Mouse (Mus musculus): Measurements from ENCODE around the gene Gstm7. TPM values are rescaled to one million over a fixed set of nuclear protein-coding genes. Genes with fewer than 3 reads are reported as not detected.
"Not testable (repeated sequence)": the region's sequence is repeated elsewhere in the genome, so short reads cannot be mapped to it uniquely, and the experiment has no call there.

Gene Gstm7
- polyA plus RNA-seq, 1 experiment from 2014 or later, result 26.8 TPM

GRCm38 (mm10) chr3:107964656-107965308, 33.2 kb upstream of the Gstm7 start:
- ATAC-seq (replicated peaks; ENCODE audit: extremely low read depth, insufficient read depth, low FRiP score), result no peak
- H3K4me1 ChIP-seq (ENCODE audit: control insufficient read depth, insufficient read depth, low read length), result 0 out of 2 replicates have a peak, but pooled peaks cover 2% of the 10 kb centered on the region
- H3K36me3 ChIP-seq (ENCODE audit: control insufficient read depth, insufficient read depth), result no peaks in the 10 kb centered on the region
- H3K4me2 ChIP-seq (ENCODE audit: low read depth, low read length), result no peak overlapping the region
- H3K27me3 ChIP-seq (ENCODE audit: control insufficient read depth, insufficient read depth, low read length), result no peaks in the 10 kb centered on the region
- H3K27ac ChIP-seq (ENCODE audit: low read length), result no peak overlapping the region
- H3K4me3 ChIP-seq (ENCODE audit: low read length), result no peak overlapping the region
- no peak overlapping the region for H3K9ac ChIP-seq (ENCODE audit: low read length)
- H3K9me3 ChIP-seq (replicated peaks; ENCODE audit: control insufficient read depth, low read length), result no peaks in the 10 kb centered on the region
- WGBS, result 62% methylated on average over 5 of the region's 5 CpGs

GRCm38 (mm10) chr3:107964026-107964425, 32.4 kb upstream of the Gstm7 start:
- Histone ChIP-seq H3K36me3 (ENCODE audit: control insufficient read depth, insufficient read depth) (no peaks in the 10 kb centered on the region), H3K9ac (ENCODE audit: low read length) (no peak overlapping the region), H3K27ac (ENCODE audit: low read length) (no peak overlapping the region), H3K4me3 (ENCODE audit: low read length) (no peak overlapping the region), H3K9me3 (replicated peaks; ENCODE audit: control insufficient read depth, low read length) (no peaks in the 10 kb centered on the region), H3K4me2 (ENCODE audit: low read depth, low read length) (no peak overlapping the region), H3K4me1 (ENCODE audit: control insufficient read depth, insufficient read depth, low read length) (0 out of 2 replicates have a peak, but pooled peaks cover 2% of the 10 kb centered on the region), H3K27me3 (ENCODE audit: control insufficient read depth, insufficient read depth, low read length) (no peaks in the 10 kb centered on the region)
- 81% methylated on average over 4 of the region's 4 CpGs for WGBS
- no peak for ATAC-seq (replicated peaks; ENCODE audit: extremely low read depth, insufficient read depth, low FRiP score)

- WGBS, result 82% methylated on average over 9 of the region's 9 CpGs
- not testable (repeated sequence) for H3K4me1 ChIP-seq (ENCODE audit: control insufficient read depth, insufficient read depth, low read length); ATAC-seq (replicated peaks; ENCODE audit: extremely low read depth, insufficient read depth, low FRiP score); H3K36me3 ChIP-seq (ENCODE audit: control insufficient read depth, insufficient read depth); H3K27ac ChIP-seq (ENCODE audit: low read length); H3K9ac ChIP-seq (ENCODE audit: low read length); H3K9me3 ChIP-seq (replicated peaks; ENCODE audit: control insufficient read depth, low read length); H3K4me3 ChIP-seq (ENCODE audit: low read length); H3K4me2 ChIP-seq (ENCODE audit: low read depth, low read length); H3K27me3 ChIP-seq (ENCODE audit: control insufficient read depth, insufficient read depth, low read length)
Observed at GRCm38 (mm10) chr3:107955260-107955659, 23.6 kb upstream of the Gstm7 start.

- H3K9me3 ChIP-seq (replicated peaks; ENCODE audit: control insufficient read depth, low read length), result no peaks in the 10 kb centered on the region
- H3K27me3 ChIP-seq (ENCODE audit: control insufficient read depth, insufficient read depth, low read length), result peaks cover 2% of the 10 kb centered on the region; the same call in 1 of the 2 replicates
- no peak overlapping the region for H3K4me2 ChIP-seq (ENCODE audit: low read depth, low read length)
- H3K4me1 ChIP-seq (ENCODE audit: control insufficient read depth, insufficient read depth, low read length), result no peaks in the 10 kb centered on the region
- no peak overlapping the region for H3K4me3 ChIP-seq (ENCODE audit: low read length)
- 82% methylated on average over 5 of the region's 5 CpGs for WGBS
- no peaks in the 10 kb centered on the region for H3K36me3 ChIP-seq (ENCODE audit: control insufficient read depth, insufficient read depth)
- no peak overlapping the region for H3K9ac ChIP-seq (ENCODE audit: low read length)
- ATAC-seq (replicated peaks; ENCODE audit: extremely low read depth, insufficient read depth, low FRiP score), result no peak
- no peak overlapping the region for H3K27ac ChIP-seq (ENCODE audit: low read length)
Observed at GRCm38 (mm10) chr3:107953906-107954305, 22.3 kb upstream of the Gstm7 start.

GRCm38 (mm10) chr3:107953328-107953755, 21.7 kb upstream of the Gstm7 start:
- no peak overlapping the region for H3K4me3 ChIP-seq (ENCODE audit: low read length)
- peak; percentile 63; the same call in 1 of the 2 replicates for ATAC-seq (replicated peaks; ENCODE audit: extremely low read depth, insufficient read depth, low FRiP score)
- no peaks in the 10 kb centered on the region for H3K36me3 ChIP-seq (ENCODE audit: control insufficient read depth, insufficient read depth)
- H3K9ac ChIP-seq (ENCODE audit: low read length), result no peak overlapping the region
- peaks cover 2% of the 10 kb centered on the region; the same call in 1 of the 2 replicates for H3K27me3 ChIP-seq (ENCODE audit: control insufficient read depth, insufficient read depth, low read length)
- 16% methylated on average over 6 of the region's 6 CpGs for WGBS
- no peaks in the 10 kb centered on the region for H3K9me3 ChIP-seq (replicated peaks; ENCODE audit: control insufficient read depth, low read length)
- H3K27ac ChIP-seq (ENCODE audit: low read length), result no peak overlapping the region
- no peak overlapping the region for H3K4me2 ChIP-seq (ENCODE audit: low read depth, low read length)
- H3K4me1 ChIP-seq (ENCODE audit: control insufficient read depth, insufficient read depth, low read length), result no peaks in the 10 kb centered on the region

GRCm38 (mm10) chr3:107950531-107950930, 18.9 kb upstream of the Gstm7 start:
- WGBS, result 78% methylated on average over 11 of the region's 11 CpGs
- Histone ChIP-seq H3K9me3 (replicated peaks; ENCODE audit: control insufficient read depth, low read length) (no peaks in the 10 kb centered on the region), H3K4me3 (ENCODE audit: low read length) (no peak overlapping the region)

DNA sequence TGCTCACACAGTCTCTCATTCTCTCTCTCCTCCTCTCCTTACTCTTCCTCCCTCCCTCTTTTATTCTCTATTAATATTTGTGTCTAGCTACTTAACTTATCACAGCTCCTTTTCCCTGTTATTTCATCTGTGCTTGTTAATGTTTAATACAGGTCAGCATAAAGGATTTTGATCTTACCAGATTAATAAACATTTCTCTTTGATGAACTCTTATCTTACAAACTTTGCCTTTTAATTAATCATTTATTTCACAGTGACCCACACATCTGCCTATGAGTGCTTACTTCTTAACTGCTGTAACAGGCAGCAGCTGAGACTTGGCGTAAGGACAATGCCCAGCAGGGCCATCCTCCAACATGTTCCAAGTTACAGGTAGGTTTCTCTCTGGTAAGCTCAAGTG, 17.8 kb upstream of the Gstm7 start:
- not testable (repeated sequence) for H3K36me3 ChIP-seq (ENCODE audit: control insufficient read depth, insufficient read depth); H3K4me3 ChIP-seq (ENCODE audit: low read length); H3K9me3 ChIP-seq (replicated peaks; ENCODE audit: control insufficient read depth, low read length); H3K4me1 ChIP-seq (ENCODE audit: control insufficient read depth, insufficient read depth, low read length); H3K27ac ChIP-seq (ENCODE audit: low read length); H3K9ac ChIP-seq (ENCODE audit: low read length); H3K27me3 ChIP-seq (ENCODE audit: control insufficient read depth, insufficient read depth, low read length); H3K4me2 ChIP-seq (ENCODE audit: low read depth, low read length); ATAC-seq (replicated peaks; ENCODE audit: extremely low read depth, insufficient read depth, low FRiP score)
- WGBS, result 71% methylated on average over 1 of the region's 1 CpGs

More at GRCm38 (mm10) chr3:107950531-107950930, 18.9 kb upstream of the Gstm7 start:
- Histone ChIP-seq H3K27me3 (ENCODE audit: control insufficient read depth, insufficient read depth, low read length) (peaks cover 2% of the 10 kb centered on the region; the same call in 1 of the 2 replicates), H3K36me3 (ENCODE audit: control insufficient read depth, insufficient read depth) (no peaks in the 10 kb centered on the region), H3K27ac (ENCODE audit: low read length) (no peak overlapping the region), H3K9ac (ENCODE audit: low read length) (no peak overlapping the region), H3K4me2 (ENCODE audit: low read depth, low read length) (no peak overlapping the region), H3K4me1 (ENCODE audit: control insufficient read depth, insufficient read depth, low read length) (no peaks in the 10 kb centered on the region)
- no peak for ATAC-seq (replicated peaks; ENCODE audit: extremely low read depth, insufficient read depth, low FRiP score)

GRCm38 (mm10) chr3:107945729-107946128, 14.1 kb upstream of the Gstm7 start:
- H3K4me2 ChIP-seq (ENCODE audit: low read depth, low read length), result no peak overlapping the region
- peaks cover 4% of the 10 kb centered on the region; the same call in 1 of the 2 replicates for H3K4me1 ChIP-seq (ENCODE audit: control insufficient read depth, insufficient read depth, low read length)
- no peak for ATAC-seq (replicated peaks; ENCODE audit: extremely low read depth, insufficient read depth, low FRiP score)
- 0 out of 2 replicates have a peak, but pooled peaks cover 5% of the 10 kb centered on the region for H3K27me3 ChIP-seq (ENCODE audit: control insufficient read depth, insufficient read depth, low read length)
- WGBS, result 51% methylated on average over 4 of the region's 4 CpGs
- H3K9ac ChIP-seq (ENCODE audit: low read length), result no peak overlapping the region
- no peak overlapping the region for H3K4me3 ChIP-seq (ENCODE audit: low read length)
- no peaks in the 10 kb centered on the region for H3K9me3 ChIP-seq (replicated peaks; ENCODE audit: control insufficient read depth, low read length)
- H3K36me3 ChIP-seq (ENCODE audit: control insufficient read depth, insufficient read depth), result no peaks in the 10 kb centered on the region
- no peak overlapping the region for H3K27ac ChIP-seq (ENCODE audit: low read length)

DNA sequence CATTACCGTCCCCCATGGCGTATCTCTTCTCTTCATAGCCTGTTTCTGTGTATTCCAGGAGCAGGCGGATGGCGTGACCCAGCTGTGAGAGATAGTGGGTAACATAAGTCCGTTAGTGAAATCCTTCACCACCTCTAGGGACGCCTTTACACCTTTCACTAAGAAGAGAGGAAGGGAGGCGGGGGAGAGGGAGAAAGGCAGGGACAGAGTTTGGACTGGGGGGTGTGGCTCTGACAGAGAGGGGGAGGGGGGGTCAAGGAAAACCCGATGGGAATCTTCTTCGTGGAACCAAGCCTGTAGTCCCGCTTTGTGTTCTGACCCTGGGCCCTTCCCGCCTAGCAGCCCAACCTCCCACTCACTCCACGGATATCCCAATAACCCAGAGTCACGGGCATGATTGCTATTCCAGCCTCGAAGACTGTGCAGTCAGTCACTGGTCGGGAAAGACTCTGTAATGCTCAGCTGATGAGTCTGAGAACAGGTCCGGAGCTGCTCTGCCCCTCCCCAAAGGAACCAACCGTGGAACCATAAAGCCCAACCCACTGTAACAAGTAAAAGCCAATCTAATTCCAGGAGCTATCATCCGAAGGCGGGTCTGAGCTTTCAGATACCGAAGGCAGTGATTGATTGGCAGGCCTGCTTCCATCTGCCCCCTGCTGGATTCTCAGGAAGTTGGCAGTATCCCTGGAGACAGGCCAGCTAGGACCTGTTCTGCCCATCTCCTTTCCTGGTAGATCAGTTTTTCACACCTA, 11.8 kb upstream of the Gstm7 start, which contains the start of gene Gstm6:
Gene Gstm6, minus strand, starts transcription at position 511 of the 752 bp plus-strand sequence.
- 14% methylated on average over 19 of the region's 20 CpGs for WGBS
- H3K9me3 ChIP-seq (replicated peaks; ENCODE audit: control insufficient read depth, low read length), result no peaks in the 10 kb centered on the region
- peak; percentile 46; the same call in 1 of the 2 replicates for ATAC-seq (replicated peaks; ENCODE audit: extremely low read depth, insufficient read depth, low FRiP score)
- H3K4me1 ChIP-seq (ENCODE audit: control insufficient read depth, insufficient read depth, low read length), result peaks cover 10% of the 10 kb centered on the region
- peak within 1 kb of the TSS; percentile 65 for H3K4me2 ChIP-seq (ENCODE audit: low read depth, low read length)
- H3K27me3 ChIP-seq (ENCODE audit: control insufficient read depth, insufficient read depth, low read length), result 0 out of 2 replicates have a peak, but pooled peaks cover 3% of the 10 kb centered on the region
- H3K9ac ChIP-seq (ENCODE audit: low read length), result peak within 1 kb of the TSS; percentile 57; the same call in 1 of the 2 replicates
- no peaks in the 10 kb centered on the region for H3K36me3 ChIP-seq (ENCODE audit: control insufficient read depth, insufficient read depth)
- H3K27ac ChIP-seq (ENCODE audit: low read length), result no peak within 1 kb of the TSS
- H3K4me3 ChIP-seq (ENCODE audit: low read length), result peak within 1 kb of the TSS; percentile 38
